Mouse (Mus musculus): ENCODE results near the gene Vps8.

DNA sequence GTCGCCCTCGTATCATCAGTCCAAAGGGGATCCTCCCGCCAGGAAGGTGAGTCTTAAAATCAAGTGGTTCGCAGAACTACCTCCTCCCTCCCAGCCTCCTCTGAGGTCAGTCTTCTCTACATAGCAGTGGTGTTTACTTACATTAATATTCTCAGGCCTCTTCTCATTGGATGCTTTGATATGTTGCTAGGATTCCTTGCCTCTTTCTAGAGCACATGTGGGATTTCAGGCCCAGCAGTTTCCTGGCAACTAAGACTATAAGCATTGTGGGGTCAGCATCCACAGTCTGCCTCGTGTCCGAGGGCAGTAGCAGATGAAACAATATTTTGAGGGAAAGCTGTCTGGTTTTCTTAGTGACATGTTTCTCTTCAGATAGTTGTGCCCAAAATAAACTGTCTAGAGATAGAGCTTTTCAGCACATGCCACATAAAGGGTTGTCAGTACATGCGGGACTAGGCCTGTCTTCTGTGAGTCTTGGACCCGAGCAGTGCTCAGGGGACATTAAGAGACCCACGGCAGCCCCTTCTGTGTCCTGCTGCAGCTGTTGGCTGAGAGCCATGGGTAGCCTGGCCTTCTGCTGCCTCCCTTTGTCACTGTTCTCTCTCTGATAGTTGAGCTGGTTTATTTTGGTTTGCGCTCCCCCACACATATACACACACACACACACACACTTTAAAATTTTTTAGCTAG, 185.4 kb downstream of the Vps8 start:
- TF ChIP-seq CTCF (IDR thresholded peaks at IDR 0.05; ENCODE audit: low read depth) (no peak), EP300 (optimal IDR thresholded peaks at IDR 0.05) (no peak)

Measured in stomach, postnatal 0 days (tissue).